Mouse (Mus musculus) embryonic fibroblast, embryonic 13.5 days (primary cell): ENCODE data around the gene Gpr18.

ENCODE experiments used
- CTCF ChIP-seq: IDR thresholded peaks from 2 replicates; pipeline ENCODE4 v1.5.1; 2011; ENCODE audit warnings: mild to moderate bottlenecking, control low read depth, low read length, moderate library complexity, borderline replicate concordance; ENCODE audit not compliant: insufficient read depth
- POLR2A ChIP-seq: IDR thresholded peaks from 2 replicates; pipeline ENCODE4 v1.6.1; 2011; ENCODE audit warnings: low read depth, mild to moderate bottlenecking, control low read depth, low read length, moderate library complexity

GRCm38 (mm10) chr14:121906341-121906991 lies 9.1 kb downstream of the Gpr18 start:
- TF ChIP-seq POLR2A: no peak
- TF ChIP-seq CTCF: no peak
